Mouse (Mus musculus): ENCODE data around the gene Themis2. TPM values are rescaled to one million over a fixed set of nuclear protein-coding genes. Genes with fewer than 3 reads are reported as not detected.
A peak's percentile ranks its signal among the peaks of the same experiment; 100 is the strongest.
"Not testable (repeated sequence)": the region's sequence is repeated elsewhere in the genome, so short reads cannot be mapped to it uniquely, and the experiment has no call there.

Themis2 gene
- polyA plus RNA-seq, 1 experiment from 2014 or later = 0.71 TPM

DNA sequence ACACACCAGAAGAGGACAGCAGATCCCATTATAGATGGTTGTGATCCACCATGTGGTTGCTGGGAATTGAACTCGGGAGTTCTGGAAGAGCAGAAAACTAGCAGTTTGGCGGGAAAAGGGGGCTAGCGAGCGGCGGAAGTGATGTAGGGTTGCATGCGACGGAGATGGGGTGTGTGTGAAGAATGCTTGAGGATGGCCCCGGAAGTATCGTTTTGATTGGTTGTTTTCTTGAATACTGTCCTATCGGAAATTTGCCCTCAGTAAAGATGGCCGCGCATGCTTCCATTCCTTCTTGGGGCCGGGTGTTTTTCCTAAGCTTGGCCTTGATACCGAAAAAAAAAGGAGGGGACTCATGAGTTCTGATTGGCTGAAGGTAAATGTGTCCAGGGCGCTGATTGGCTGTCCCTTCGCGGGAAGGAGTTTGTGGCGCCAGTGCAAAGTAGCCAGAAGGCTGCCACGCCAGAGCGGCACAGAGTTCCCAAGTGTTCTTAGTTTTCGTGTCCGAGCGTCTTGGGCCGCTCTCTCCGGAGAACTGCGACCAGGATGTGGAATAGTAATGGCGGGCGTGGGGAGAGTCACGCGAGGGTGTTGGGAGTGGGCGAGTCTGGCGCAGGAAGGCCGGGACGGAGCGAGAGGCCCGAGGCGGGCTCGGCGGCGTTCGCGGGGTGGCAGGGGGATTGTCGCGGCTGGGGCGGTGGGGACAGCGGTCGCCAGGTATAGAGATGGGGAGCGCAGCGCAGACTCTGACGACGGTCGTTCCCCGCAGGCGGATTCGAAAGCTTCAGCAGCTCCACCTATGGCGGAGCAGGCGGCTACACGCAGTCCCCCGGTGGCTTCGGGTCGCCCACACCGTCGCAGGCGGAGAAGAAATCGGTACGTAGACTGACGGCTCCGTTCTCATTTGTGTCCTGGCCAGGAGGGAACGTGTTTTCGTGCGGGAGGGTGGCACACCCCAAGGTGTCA, 28.0 kb downstream of the Themis2 start, which contains the start of gene Rpa2:
Rpa2 (plus strand) TSS at position 419 of the 963 bp plus-strand sequence.
- Histone ChIP-seq H3K9ac (peak within 1 kb of the TSS; percentile 52), H3K4me2 (replicated peaks) (peak within 1 kb of the TSS; percentile 93), H3K4me1 (replicated peaks; ENCODE audit: control insufficient read depth, insufficient read depth, low read length) (peaks cover 6% of the 10 kb centered on the region; the same call in 1 of the 2 replicates), H3K27me3 (ENCODE audit: control insufficient read depth, insufficient read depth, low read length) (no peaks in the 10 kb centered on the region), H3K36me3 (replicated peaks; ENCODE audit: control insufficient read depth, insufficient read depth) (peaks cover 14% of the 10 kb centered on the region), H3K27ac (no peak within 1 kb of the TSS), H3K9me3 (ENCODE audit: control insufficient read depth, low read length) (no peaks in the 10 kb centered on the region), H3K4me3 (replicated peaks; ENCODE audit: low read length) (peak within 1 kb of the TSS; percentile 78)
- peak; percentile 98 for ATAC-seq (ENCODE audit: low FRiP score)
- WGBS = under 1% methylated on average over 63 of the region's 71 CpGs
- DNase-seq (ENCODE audit: low spot score) = peak; percentile 100

DNA sequence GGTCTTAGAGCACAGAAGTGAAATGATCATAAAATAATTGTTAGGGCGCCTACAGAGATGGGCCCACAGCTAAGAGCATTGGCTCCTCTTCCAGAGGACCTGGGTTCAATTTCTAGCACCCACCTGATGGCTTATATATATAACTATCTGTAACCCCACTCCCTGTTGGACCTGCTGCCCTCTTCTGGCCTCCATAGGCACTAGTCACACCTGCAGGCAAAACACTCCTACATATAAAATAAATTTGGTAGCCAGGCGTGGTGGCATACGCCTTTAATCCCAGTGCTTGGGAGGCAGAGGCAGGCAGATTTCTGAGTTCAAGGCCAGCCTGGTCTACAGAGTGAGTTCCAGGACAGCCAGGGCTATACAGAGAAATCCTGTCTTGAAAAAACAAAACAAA, 33.1 kb downstream of the Themis2 start:
- not testable (repeated sequence) for DNase-seq (ENCODE audit: low spot score); H3K9ac ChIP-seq; H3K4me1 ChIP-seq (replicated peaks; ENCODE audit: control insufficient read depth, insufficient read depth, low read length); H3K27me3 ChIP-seq (ENCODE audit: control insufficient read depth, insufficient read depth, low read length); H3K9me3 ChIP-seq (ENCODE audit: control insufficient read depth, low read length); H3K27ac ChIP-seq; ATAC-seq (ENCODE audit: low FRiP score); H3K4me2 ChIP-seq (replicated peaks); H3K36me3 ChIP-seq (replicated peaks; ENCODE audit: control insufficient read depth, insufficient read depth); H3K4me3 ChIP-seq (replicated peaks; ENCODE audit: low read length)
- 87% methylated on average over 3 of the region's 3 CpGs for WGBS

DNA sequence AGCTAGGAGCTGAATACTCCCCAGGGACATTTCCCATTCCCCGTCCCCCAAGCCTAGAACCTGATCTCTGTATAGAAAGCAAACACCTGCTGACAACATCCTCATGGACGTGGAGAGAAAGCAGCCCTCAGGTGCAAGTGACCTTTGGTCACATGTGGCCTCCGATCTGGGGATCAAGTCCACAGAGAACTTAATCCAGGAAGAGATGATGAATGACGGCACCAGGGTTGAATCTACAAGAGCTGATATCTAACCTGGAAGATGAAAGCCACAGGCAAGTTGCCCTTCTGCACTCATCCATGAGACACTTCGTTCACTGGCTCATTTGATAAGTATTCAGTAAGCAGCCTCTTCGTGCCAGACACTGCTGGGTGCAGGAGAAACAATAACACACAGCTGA, 33.6 kb downstream of the Themis2 start:
- 76% methylated on average over 6 of the region's 6 CpGs for WGBS
- 0 out of 2 replicates have a peak, but pooled peaks cover 1% of the 10 kb centered on the region for H3K27me3 ChIP-seq (ENCODE audit: control insufficient read depth, insufficient read depth, low read length)
- H3K4me1 ChIP-seq (replicated peaks; ENCODE audit: control insufficient read depth, insufficient read depth, low read length) = no peaks in the 10 kb centered on the region
- DNase-seq (ENCODE audit: low spot score) = no peak
- no peaks in the 10 kb centered on the region for H3K36me3 ChIP-seq (replicated peaks; ENCODE audit: control insufficient read depth, insufficient read depth)
- H3K4me3 ChIP-seq (replicated peaks; ENCODE audit: low read length) = no peak overlapping the region
- H3K27ac ChIP-seq = no peak overlapping the region
- no peaks in the 10 kb centered on the region for H3K9me3 ChIP-seq (ENCODE audit: control insufficient read depth, low read length)
- no peak overlapping the region for H3K4me2 ChIP-seq (replicated peaks)
- H3K9ac ChIP-seq = no peak overlapping the region
- no peak for ATAC-seq (ENCODE audit: low FRiP score)

- WGBS = 74% methylated on average over 3 of the region's 3 CpGs
- ATAC-seq (ENCODE audit: low FRiP score) (no peak), DNase-seq (ENCODE audit: low spot score) (no peak)
- Histone ChIP-seq H3K36me3 (replicated peaks; ENCODE audit: control insufficient read depth, insufficient read depth) (no peaks in the 10 kb centered on the region), H3K4me2 (replicated peaks) (no peak overlapping the region), H3K27ac (no peak overlapping the region), H3K4me1 (replicated peaks; ENCODE audit: control insufficient read depth, insufficient read depth, low read length) (peaks cover 4% of the 10 kb centered on the region; the same call in 1 of the 2 replicates), H3K9me3 (ENCODE audit: control insufficient read depth, low read length) (no peaks in the 10 kb centered on the region), H3K9ac (no peak overlapping the region), H3K4me3 (replicated peaks; ENCODE audit: low read length) (no peak overlapping the region), H3K27me3 (ENCODE audit: control insufficient read depth, insufficient read depth, low read length) (peaks cover 15% of the 10 kb centered on the region; the same call in 1 of the 2 replicates)
These were observed 35.9 kb downstream of the Themis2 start for GRCm38 (mm10) chr4:132760296-132760695.

- Histone ChIP-seq H3K9ac (no peak overlapping the region), H3K4me2 (replicated peaks) (no peak overlapping the region), H3K4me3 (replicated peaks; ENCODE audit: low read length) (no peak overlapping the region), H3K9me3 (ENCODE audit: control insufficient read depth, low read length) (no peaks in the 10 kb centered on the region), H3K27ac (no peak overlapping the region), H3K27me3 (ENCODE audit: control insufficient read depth, insufficient read depth, low read length) (peaks cover 15% of the 10 kb centered on the region; the same call in 1 of the 2 replicates), H3K36me3 (replicated peaks; ENCODE audit: control insufficient read depth, insufficient read depth) (no peaks in the 10 kb centered on the region), H3K4me1 (replicated peaks; ENCODE audit: control insufficient read depth, insufficient read depth, low read length) (peaks cover 4% of the 10 kb centered on the region; the same call in 1 of the 2 replicates)
- ATAC-seq (ENCODE audit: low FRiP score) (no peak), DNase-seq (ENCODE audit: low spot score) (no peak)
- 87% methylated on average over 7 of the region's 7 CpGs for WGBS
These were observed 38.4 kb downstream of the Themis2 start for GRCm38 (mm10) chr4:132757633-132758351.

- peaks cover 4% of the 10 kb centered on the region; the same call in 1 of the 2 replicates for H3K4me1 ChIP-seq (replicated peaks; ENCODE audit: control insufficient read depth, insufficient read depth, low read length)
- DNase-seq (ENCODE audit: low spot score) (peak; percentile 70), ATAC-seq (ENCODE audit: low FRiP score) (peak; percentile 71; the same call in 1 of the 2 replicates)
- no peak within 1 kb of the TSS for H3K27ac ChIP-seq
- WGBS = 1% methylated on average over 22 of the region's 22 CpGs
- peak within 1 kb of the TSS; percentile 69 for H3K4me2 ChIP-seq (replicated peaks)
- H3K4me3 ChIP-seq (replicated peaks; ENCODE audit: low read length) = peak within 1 kb of the TSS; percentile 31
- H3K36me3 ChIP-seq (replicated peaks; ENCODE audit: control insufficient read depth, insufficient read depth) = no peaks in the 10 kb centered on the region
- H3K9me3 ChIP-seq (ENCODE audit: control insufficient read depth, low read length) = no peaks in the 10 kb centered on the region
- H3K27me3 ChIP-seq (ENCODE audit: control insufficient read depth, insufficient read depth, low read length) = peaks cover 15% of the 10 kb centered on the region; the same call in 1 of the 2 replicates
- H3K9ac ChIP-seq = peak within 1 kb of the TSS; percentile 48
These were observed 39.2 kb downstream of the Themis2 start, which contains the start of gene Smpdl3b for GRCm38 (mm10) chr4:132756974-132757373. Gene Smpdl3b, minus strand, starts transcription at chr4:132757252.

DNA sequence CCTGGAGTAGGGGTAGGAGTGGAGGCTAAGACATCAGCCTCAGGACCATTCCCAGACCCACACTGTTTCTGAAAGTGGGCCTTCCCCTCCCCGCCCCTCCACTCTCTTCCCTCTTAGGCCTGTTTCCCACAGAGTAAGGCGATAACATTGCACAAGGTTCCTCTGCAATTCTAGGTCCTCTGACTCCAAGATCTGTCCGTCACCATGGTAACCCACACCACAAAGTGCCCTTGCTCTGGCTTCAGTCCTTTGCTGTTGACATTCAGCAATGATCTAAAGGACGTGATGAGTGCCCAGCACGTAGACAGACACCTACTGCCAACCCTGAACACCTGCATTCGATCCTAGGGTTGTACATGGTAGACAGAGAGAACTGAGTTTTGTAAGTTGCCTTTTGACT, 43.2 kb downstream of the Themis2 start:
- H3K27me3 ChIP-seq (ENCODE audit: control insufficient read depth, insufficient read depth, low read length) = peaks cover 15% of the 10 kb centered on the region; the same call in 1 of the 2 replicates
- no peak overlapping the region for H3K9ac ChIP-seq
- H3K27ac ChIP-seq = no peak overlapping the region
- H3K4me2 ChIP-seq (replicated peaks) = no peak overlapping the region
- H3K4me3 ChIP-seq (replicated peaks; ENCODE audit: low read length) = no peak overlapping the region
- no peak for DNase-seq (ENCODE audit: low spot score)
- ATAC-seq (ENCODE audit: low FRiP score) = no peak
- no peaks in the 10 kb centered on the region for H3K9me3 ChIP-seq (ENCODE audit: control insufficient read depth, low read length)
- WGBS = 78% methylated on average over 6 of the region's 6 CpGs
- peaks cover 4% of the 10 kb centered on the region; the same call in 1 of the 2 replicates for H3K4me1 ChIP-seq (replicated peaks; ENCODE audit: control insufficient read depth, insufficient read depth, low read length)
- no peaks in the 10 kb centered on the region for H3K36me3 ChIP-seq (replicated peaks; ENCODE audit: control insufficient read depth, insufficient read depth)

- Histone ChIP-seq H3K27me3 (ENCODE audit: control insufficient read depth, insufficient read depth, low read length) (no peaks in the 10 kb centered on the region), H3K4me3 (replicated peaks; ENCODE audit: low read length) (no peak overlapping the region), H3K4me2 (replicated peaks) (no peak overlapping the region), H3K9ac (no peak overlapping the region), H3K36me3 (replicated peaks; ENCODE audit: control insufficient read depth, insufficient read depth) (no peaks in the 10 kb centered on the region), H3K27ac (no peak overlapping the region), H3K9me3 (ENCODE audit: control insufficient read depth, low read length) (no peaks in the 10 kb centered on the region), H3K4me1 (replicated peaks; ENCODE audit: control insufficient read depth, insufficient read depth, low read length) (peaks cover 3% of the 10 kb centered on the region; the same call in 1 of the 2 replicates)
- no peak for DNase-seq (ENCODE audit: low spot score)
- ATAC-seq (ENCODE audit: low FRiP score) = no peak
- 83% methylated on average over 6 of the region's 6 CpGs for WGBS
These were observed 46.8 kb downstream of the Themis2 start for GRCm38 (mm10) chr4:132749258-132749982.
